Mouse (Mus musculus): Measurements from ENCODE around the gene Dapk1. TPM values are rescaled to one million over a fixed set of nuclear protein-coding genes. Genes with fewer than 3 reads are reported as not detected.

Gene Dapk1
- 30.2 TPM for polyA plus RNA-seq (2014; fragmentation: Illumina TruSeq; extraction: RNeasy Lipid Tissue Mini Kit (QIAGEN cat#74804))

GRCm38 (mm10) chr13:60601436-60602415 lies at the start of gene Dapk1:
Gene Dapk1, plus strand, starts transcription at chr13:60601947.

GRCm38 (mm10) chr13:60786264-60786663 lies 184.5 kb downstream of the Dapk1 start, which contains the start of gene BC051665:
Gene BC051665, minus strand, starts transcription at chr13:60786364.

GRCm38 (mm10) chr13:60802749-60803148 lies 201.0 kb downstream of the Dapk1 start, which contains the start of gene Ctsll3:
Gene Ctsll3, minus strand, starts transcription at chr13:60802849.

Other genes starting within 250 kb of the Dapk1 start
- gene BC051665, start 184.4 kb downstream of the Dapk1 start, polyA plus RNA-seq (2014; fragmentation: Illumina TruSeq; extraction: RNeasy Lipid Tissue Mini Kit (QIAGEN cat#74804)) = not detected
- gene Ctsll3, start 200.9 kb downstream of the Dapk1 start, polyA plus RNA-seq (2014; fragmentation: Illumina TruSeq; extraction: RNeasy Lipid Tissue Mini Kit (QIAGEN cat#74804)) = not detected